Mouse (Mus musculus): ENCODE measurements around the gene Oxa1l.

Oxa1l gene

GRCm38 (mm10) chr14:54412000-54412576 lies 51.5 kb downstream of the Oxa1l start:
- no peak for DNase-seq

GRCm38 (mm10) chr14:54412629-54413170 lies 52.1 kb downstream of the Oxa1l start:
- DNase-seq, result no peak

GRCm38 (mm10) chr14:54413877-54414700 lies 53.5 kb downstream of the Oxa1l start:
- no peak for DNase-seq

- DNase-seq, result no peak
Observed at GRCm38 (mm10) chr14:54415241-54416020, 54.8 kb downstream of the Oxa1l start.

- DNase-seq, result no peak
Observed at GRCm38 (mm10) chr14:54416229-54416775, 55.7 kb downstream of the Oxa1l start.

- DNase-seq, result no peak
Observed at GRCm38 (mm10) chr14:54416830-54417229, 56.2 kb downstream of the Oxa1l start.

DNA sequence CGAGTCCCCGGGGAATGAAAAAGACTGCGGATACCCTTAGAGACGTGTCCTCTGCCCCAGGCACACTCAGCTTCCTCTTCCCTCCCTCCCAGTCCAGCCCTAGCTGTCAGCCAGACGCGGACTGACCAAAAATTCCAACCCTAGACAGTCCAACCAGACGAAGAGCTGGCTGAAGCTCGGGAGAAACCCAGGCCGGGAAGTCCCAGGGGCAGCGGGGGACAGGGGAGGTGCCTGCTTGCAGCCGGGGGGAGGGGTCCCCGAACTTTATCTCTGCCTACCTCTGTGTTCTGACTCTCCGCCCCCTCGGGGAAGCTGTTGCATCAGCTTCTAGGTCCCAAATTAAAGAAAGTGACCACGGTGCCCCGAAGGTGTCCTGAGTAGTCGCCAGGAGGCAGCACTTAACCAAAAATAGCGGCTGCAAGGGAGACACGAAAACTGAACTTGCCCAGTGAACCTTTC lies 57.0 kb downstream of the Oxa1l start, which contains the start of gene Slc7a7:
TSS of gene Slc7a7 (minus strand) at position 158 of the 459 bp plus-strand sequence.
- DNase-seq, result no peak
